Mouse (Mus musculus): Measurements from ENCODE around the gene Bmp4. TPM values are rescaled to one million over a fixed set of nuclear protein-coding genes. Genes with fewer than 3 reads are reported as not detected.

Bmp4 gene
- total and polyA plus RNA-seq, 3 experiments = not detected

GRCm38 (mm10) chr14:46357696-46358095, 32.8 kb downstream of the Bmp4 start:
- DNase-seq (ENCODE audit: low read depth, low spot score) = no peak
- Histone ChIP-seq H3K36me3 (ENCODE audit: control insufficient read depth in 1 of 2, insufficient read depth in 2 of 2, low read length in 2 of 2) (no peaks in the 10 kb centered on the region), H3K4me1 (ENCODE audit: control insufficient read depth in 1 of 2, insufficient read depth in 2 of 2, low read length in 2 of 2) (no peaks in the 10 kb centered on the region), H3K4me3 (ENCODE audit: control insufficient read depth in 1 of 2, insufficient read depth in 1 of 2, low read depth in 2 of 2, low read length in 2 of 2) (no peak overlapping the region), H3K9me3 (replicated peaks; ENCODE audit: insufficient read depth, low read length) (no peaks in the 10 kb centered on the region), H3K9ac (ENCODE audit: control insufficient read depth, low read depth, low read length, poor library complexity, severe bottlenecking) (no peak overlapping the region), H3K79me2 (ENCODE audit: control insufficient read depth, insufficient read depth, low read length, poor library complexity) (no peaks in the 10 kb centered on the region), H3K27me3 (ENCODE audit: control insufficient read depth in 1 of 2, insufficient read depth in 2 of 2, low read length in 2 of 2) (no peaks in the 10 kb centered on the region), H3K27ac (ENCODE audit: control insufficient read depth, low read depth, low read length) (no peak overlapping the region)
- TF ChIP-seq MYB (IDR thresholded peaks at IDR 0.05; ENCODE audit: low read depth, low read length) = no peak
- TF ChIP-seq SMC3 (IDR thresholded peaks at IDR 0.05; ENCODE audit: low read depth, low read length) = no peak
- TF ChIP-seq MAZ (IDR thresholded peaks at IDR 0.05; ENCODE audit: low read depth, low read length) = no peak
- TF ChIP-seq ZMIZ1 (IDR thresholded peaks at IDR 0.05; ENCODE audit: low read depth, low read length) = no peak
- no peak for TF ChIP-seq JUND (IDR thresholded peaks at IDR 0.05; ENCODE audit: low read depth, low read length)

- Histone ChIP-seq H3K79me2 (ENCODE audit: control insufficient read depth, insufficient read depth, low read length, poor library complexity) (no peaks in the 10 kb centered on the region), H3K36me3 (ENCODE audit: control insufficient read depth in 1 of 2, insufficient read depth in 2 of 2, low read length in 2 of 2) (no peaks in the 10 kb centered on the region), H3K27me3 (ENCODE audit: control insufficient read depth in 1 of 2, insufficient read depth in 2 of 2, low read length in 2 of 2) (no peaks in the 10 kb centered on the region), H3K9ac (ENCODE audit: control insufficient read depth, low read depth, low read length, poor library complexity, severe bottlenecking) (no peak overlapping the region), H3K27ac (ENCODE audit: control insufficient read depth, low read depth, low read length) (no peak overlapping the region), H3K9me3 (replicated peaks; ENCODE audit: insufficient read depth, low read length) (no peaks in the 10 kb centered on the region), H3K4me1 (ENCODE audit: control insufficient read depth in 1 of 2, insufficient read depth in 2 of 2, low read length in 2 of 2) (no peaks in the 10 kb centered on the region), H3K4me3 (ENCODE audit: control insufficient read depth in 1 of 2, insufficient read depth in 1 of 2, low read depth in 2 of 2, low read length in 2 of 2) (no peak overlapping the region)
- DNase-seq (ENCODE audit: low read depth, low spot score) = no peak
- TF ChIP-seq USF1 (IDR thresholded peaks at IDR 0.05; ENCODE audit: low read depth, low read length) (no peak), MEF2A (IDR thresholded peaks at IDR 0.05; ENCODE audit: extremely low read depth, insufficient replicate concordance, low read depth, low read length, poor library complexity, severe bottlenecking) (no peak), ZKSCAN1 (IDR thresholded peaks at IDR 0.05; ENCODE audit: low read depth, low read length) (no peak), SIN3A (IDR thresholded peaks at IDR 0.05; ENCODE audit: low read length) (no peak), ZC3H11A (IDR thresholded peaks at IDR 0.05; ENCODE audit: low read depth, low read length) (no peak), POLR2AphosphoS2 (IDR thresholded peaks at IDR 0.05; ENCODE audit: low read length) (no peak), TAL1 (IDR thresholded peaks at IDR 0.05; ENCODE audit: low read length) (no peak), MYC (IDR thresholded peaks at IDR 0.05; ENCODE audit: low read depth, low read length) (no peak), TBP (IDR thresholded peaks at IDR 0.05; ENCODE audit: low read depth, low read length) (no peak), KAT2A (conservative IDR thresholded peaks at IDR 0.05; ENCODE audit: low read depth, low read length) (no peak), JUND (IDR thresholded peaks at IDR 0.05; ENCODE audit: low read depth, low read length) (no peak), UBTF (IDR thresholded peaks at IDR 0.05; ENCODE audit: borderline replicate concordance, insufficient read depth, low read depth, low read length) (no peak), SMC3 (IDR thresholded peaks at IDR 0.05; ENCODE audit: low read depth, low read length) (no peak), CHD1 (IDR thresholded peaks at IDR 0.05; ENCODE audit: low read depth, low read length) (no peak)
Measured at GRCm38 (mm10) chr14:46357286-46357685, 33.2 kb downstream of the Bmp4 start.
